Mouse (Mus musculus) spleen, adult 12 weeks (tissue): ENCODE measurements around the gene Mlst8.
A peak's percentile ranks its signal among the peaks of the same experiment; 100 is the strongest.
"Not testable (repeated sequence)": the region's sequence is repeated elsewhere in the genome, so short reads cannot be mapped to it uniquely, and the experiment has no call there.

Experiments used
- DNase-seq: peaks from one replicate; pipeline ENCODE4 v3.0.0; 2022; ENCODE audit warnings: low spot score

The Mlst8 gene

GRCm38 (mm10) chr17:24468636-24469246 lies 10.1 kb downstream of the Mlst8 start:
- DNase-seq = no peak

GRCm38 (mm10) chr17:24463374-24464133 lies 15.3 kb downstream of the Mlst8 start:
- no peak for DNase-seq

GRCm38 (mm10) chr17:24462932-24463331 lies 15.9 kb downstream of the Mlst8 start:
- DNase-seq = no peak

- no peak for DNase-seq
Observed at GRCm38 (mm10) chr17:24461580-24461979, 17.3 kb downstream of the Mlst8 start.

- not testable (repeated sequence) for DNase-seq
Observed at GRCm38 (mm10) chr17:24455523-24456206, 23.2 kb downstream of the Mlst8 start.

- peak; percentile 97 for DNase-seq
Observed at GRCm38 (mm10) chr17:24454756-24455522, 23.9 kb downstream of the Mlst8 start.

- no peak for DNase-seq
Observed at GRCm38 (mm10) chr17:24454218-24454755, 24.6 kb downstream of the Mlst8 start.

GRCm38 (mm10) chr17:24453372-24453771 lies 25.5 kb downstream of the Mlst8 start:
- peak; percentile 32 for DNase-seq

GRCm38 (mm10) chr17:24451220-24451619 lies 27.7 kb downstream of the Mlst8 start:
- no peak for DNase-seq

GRCm38 (mm10) chr17:24449507-24449906 lies 29.4 kb downstream of the Mlst8 start:
- no peak for DNase-seq

GRCm38 (mm10) chr17:24446590-24446989 lies 32.3 kb downstream of the Mlst8 start:
- DNase-seq = no peak

- DNase-seq = no peak
Observed at GRCm38 (mm10) chr17:24443409-24443808, 35.5 kb downstream of the Mlst8 start.

- DNase-seq = no peak
Observed at GRCm38 (mm10) chr17:24442632-24443155, 36.2 kb downstream of the Mlst8 start, which contains the start of gene Dnase1l2. Gene Dnase1l2, minus strand, starts transcription at chr17:24443105.

- DNase-seq = no peak
Observed at GRCm38 (mm10) chr17:24442107-24442506, 36.8 kb downstream of the Mlst8 start.

- DNase-seq = no peak
Observed at GRCm38 (mm10) chr17:24441148-24441547, 37.7 kb downstream of the Mlst8 start.

- no peak for DNase-seq
Observed at GRCm38 (mm10) chr17:24440377-24440776, 38.5 kb downstream of the Mlst8 start.

GRCm38 (mm10) chr17:24437016-24437415 lies 41.9 kb downstream of the Mlst8 start:
- DNase-seq = peak; percentile 29

- no peak for DNase-seq
Observed at GRCm38 (mm10) chr17:24429201-24429983, 49.5 kb downstream of the Mlst8 start.

GRCm38 (mm10) chr17:24427170-24427557 lies 51.7 kb downstream of the Mlst8 start:
- no peak for DNase-seq

- peak; percentile 87 for DNase-seq
Observed at GRCm38 (mm10) chr17:24426471-24427169, 52.3 kb downstream of the Mlst8 start, which contains the start of gene Eci1. Gene Eci1, plus strand, starts transcription at chr17:24426641.
